Mouse (Mus musculus) heart, adult 18-20 months (tissue): ENCODE measurements around the gene Slc25a41. TPM values are rescaled to one million over a fixed set of nuclear protein-coding genes. Genes with fewer than 3 reads are reported as not detected.
"Not testable (repeated sequence)": the region's sequence is repeated elsewhere in the genome, so short reads cannot be mapped to it uniquely, and the experiment has no call there.

Experiments
- DNase-seq, 2 experiments: peaks; one replicate each; pipeline ENCODE4 v3.0.0; 2021 to 2022; ENCODE audit warnings: mixed read lengths in 1 of 2
- long read RNA-seq, 2 experiments: library from polyadenylated mRNA; stranded (forward); transcript quantifications; one replicate each; pipeline ENCODE4 v2.0.0; 2021
- total RNA-seq, 2 experiments: library from RNA; stranded (reverse); gene quantifications; 2 replicates each; pipeline ENCODE4 v1.2.3; 2021

The Slc25a41 gene
- total RNA-seq: not detected
- long read RNA-seq, experiment 1: 0 reads
- long read RNA-seq, experiment 2: 0 reads

GRCm38 (mm10) chr17:57041554-57041953, at the start of gene Slc25a41:
TSS of gene Slc25a41 (minus strand) at chr17:57041654.
- no peak for DNase-seq

DNA sequence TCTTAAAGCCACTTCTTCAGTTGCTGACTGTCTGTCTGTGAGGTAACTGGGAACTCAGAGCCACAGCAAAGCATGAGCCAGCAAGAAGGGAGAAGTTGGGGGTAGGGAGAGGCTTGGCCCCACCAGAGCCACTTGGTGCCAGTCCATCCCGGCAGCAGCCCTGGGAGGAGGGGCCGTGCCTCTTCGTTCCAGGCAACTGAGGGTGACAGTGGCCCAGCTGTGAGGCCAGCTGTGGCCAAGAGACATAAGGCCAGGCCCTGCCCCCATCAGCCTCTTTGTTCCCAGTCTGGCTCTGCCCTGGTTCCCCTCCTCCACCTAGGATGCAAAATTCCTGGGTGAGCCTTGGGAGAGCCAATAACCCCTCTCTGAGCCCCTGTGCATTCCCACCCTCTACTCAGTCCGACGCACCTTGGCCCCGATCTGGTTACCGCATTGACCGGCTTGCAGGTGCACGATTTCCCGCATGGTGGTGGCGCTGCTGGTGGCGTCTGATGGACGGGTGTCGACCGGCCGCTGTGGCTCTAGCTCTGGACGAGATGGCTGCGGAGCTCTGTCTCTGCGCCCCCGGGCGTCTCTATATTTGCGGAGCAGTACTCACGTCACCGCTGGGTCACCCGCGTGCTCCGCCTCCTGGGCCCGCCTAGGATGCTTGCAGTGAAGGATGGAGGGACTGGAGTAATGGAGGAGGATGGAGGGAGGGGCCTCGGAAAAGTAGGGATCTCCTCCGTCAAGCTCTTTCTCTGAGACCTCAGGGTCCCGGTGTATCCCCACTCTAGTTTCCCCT, 45.8 kb upstream of the Slc25a41 start, which contains the start of gene Tubb4a:
Gene Tubb4a, minus strand, starts transcription at position 734 of the 784 bp plus-strand sequence.
- peak in 1 of 2 experiments; percentile 34 for DNase-seq

DNA sequence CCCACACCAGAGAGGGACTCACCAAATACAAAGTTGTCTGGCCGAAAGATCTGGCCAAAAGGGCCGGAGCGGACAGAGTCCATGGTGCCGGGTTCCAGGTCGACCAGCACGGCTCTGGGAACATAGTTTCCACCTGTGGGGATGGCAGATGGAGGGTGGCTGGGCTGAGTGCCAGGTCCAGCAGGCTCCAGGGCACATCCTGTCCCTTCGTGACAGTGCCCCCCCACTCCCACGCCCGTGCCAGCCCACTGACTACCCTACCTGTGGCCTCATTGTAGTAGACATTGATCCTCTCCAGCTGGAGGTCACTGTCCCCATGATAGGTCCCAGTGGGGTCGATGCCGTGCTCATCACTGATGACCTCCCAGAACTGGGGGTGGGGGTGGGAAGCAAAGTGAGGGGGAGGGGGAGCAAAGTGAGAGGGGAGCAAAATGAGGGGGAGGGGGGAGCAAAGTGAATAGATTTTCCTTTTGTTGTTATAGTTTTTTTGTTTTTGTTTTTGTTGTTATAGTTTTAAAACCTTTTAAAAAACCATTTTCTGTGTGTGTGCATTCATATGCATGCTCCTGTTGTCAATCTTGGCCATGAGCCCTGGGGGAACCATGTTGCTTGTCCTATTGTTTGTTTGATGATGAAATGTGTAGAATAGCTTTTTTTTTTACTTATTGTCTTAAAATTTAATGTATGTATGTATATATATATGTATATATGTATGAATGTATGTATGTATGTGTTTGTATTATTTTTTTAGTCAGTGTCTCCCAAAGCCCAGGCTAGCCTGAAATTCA, 44.7 kb upstream of the Slc25a41 start:
- no peak for DNase-seq

- DNase-seq: no peak
These were observed 41.0 kb upstream of the Slc25a41 start for GRCm38 (mm10) chr17:57082481-57082880.

DNA sequence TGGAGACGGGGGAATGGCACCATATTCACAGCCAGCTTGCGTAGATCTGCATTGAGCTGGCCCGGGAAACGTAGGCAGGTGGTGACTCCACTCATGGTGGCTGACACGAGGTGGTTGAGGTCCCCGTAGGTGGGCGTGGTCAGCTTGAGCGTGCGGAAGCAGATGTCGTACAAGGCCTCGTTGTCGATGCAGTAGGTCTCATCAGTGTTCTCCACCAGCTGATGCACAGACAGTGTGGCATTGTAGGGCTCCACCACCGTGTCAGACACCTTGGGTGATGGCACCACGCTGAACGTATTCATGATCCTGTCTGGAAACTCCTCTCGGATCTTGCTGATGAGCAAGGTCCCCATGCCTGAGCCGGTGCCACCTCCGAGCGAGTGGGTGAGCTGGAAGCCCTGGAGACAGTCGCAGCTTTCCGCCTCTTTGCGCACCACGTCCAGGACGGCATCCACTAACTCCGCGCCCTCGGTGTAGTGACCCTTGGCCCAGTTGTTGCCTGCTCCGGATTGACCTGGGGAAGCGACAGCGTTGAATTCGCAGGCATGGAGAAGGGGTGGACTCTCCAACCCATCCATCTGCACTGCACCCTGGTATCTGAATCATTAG, 39.9 kb upstream of the Slc25a41 start:
- no peak for DNase-seq

DNA sequence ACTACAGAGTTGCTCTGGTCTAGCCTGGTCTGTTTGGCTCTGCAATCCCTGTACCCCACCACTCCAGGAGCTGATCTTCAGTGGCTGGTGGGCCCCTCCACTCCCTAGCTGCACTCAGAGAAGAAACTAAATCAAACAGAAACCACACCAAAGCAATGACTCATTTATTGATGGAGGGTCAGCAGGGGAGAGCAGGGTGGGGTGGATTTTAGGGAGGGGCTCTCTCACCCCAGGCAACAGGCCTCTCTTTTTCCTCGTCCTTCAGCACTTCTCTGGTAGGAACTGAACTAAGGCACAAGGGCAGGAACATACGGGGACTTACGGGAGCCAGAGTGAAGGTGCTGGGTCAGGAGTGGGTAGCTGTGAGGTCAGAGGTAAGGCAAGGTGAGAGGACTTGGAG, 38.5 kb upstream of the Slc25a41 start:
- DNase-seq: no peak

- peak; percentile 21 to 50 for DNase-seq
These were observed 36.9 kb upstream of the Slc25a41 start, which contains the start of gene Dennd1c for GRCm38 (mm10) chr17:57078336-57078735. TSS of gene Dennd1c (minus strand) at chr17:57078514.

- DNase-seq: no peak
These were observed 35.5 kb upstream of the Slc25a41 start for GRCm38 (mm10) chr17:57076916-57077315.

- DNase-seq: no peak
These were observed 29.2 kb upstream of the Slc25a41 start for GRCm38 (mm10) chr17:57070699-57071098.

- DNase-seq: no peak
These were observed 28.8 kb upstream of the Slc25a41 start for GRCm38 (mm10) chr17:57070272-57070671.

GRCm38 (mm10) chr17:57066908-57067307, 25.5 kb upstream of the Slc25a41 start:
- no peak for DNase-seq

DNA sequence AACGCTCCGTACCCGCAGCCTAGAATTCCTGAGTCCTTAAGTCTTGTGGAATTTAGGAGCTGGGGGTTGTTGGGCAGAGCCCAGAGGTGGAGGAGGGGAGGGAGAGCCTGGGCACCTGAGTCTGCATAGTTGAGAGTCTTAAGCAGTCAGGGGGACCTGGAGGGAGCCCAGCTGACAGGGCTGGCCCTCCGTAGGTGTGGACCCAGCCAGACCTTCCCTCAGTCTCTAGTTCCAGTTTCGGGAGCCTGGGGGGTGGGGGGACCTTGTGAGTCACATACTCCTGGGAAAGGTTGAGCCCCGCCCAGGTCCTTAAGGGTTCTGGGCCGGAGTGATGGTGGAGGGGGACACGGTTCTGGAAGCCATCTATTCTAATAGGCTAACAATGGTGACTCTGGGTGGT, 21.6 kb upstream of the Slc25a41 start:
- DNase-seq: no peak

- no peak for DNase-seq
These were observed 21.1 kb upstream of the Slc25a41 start for GRCm38 (mm10) chr17:57062548-57062947.

DNA sequence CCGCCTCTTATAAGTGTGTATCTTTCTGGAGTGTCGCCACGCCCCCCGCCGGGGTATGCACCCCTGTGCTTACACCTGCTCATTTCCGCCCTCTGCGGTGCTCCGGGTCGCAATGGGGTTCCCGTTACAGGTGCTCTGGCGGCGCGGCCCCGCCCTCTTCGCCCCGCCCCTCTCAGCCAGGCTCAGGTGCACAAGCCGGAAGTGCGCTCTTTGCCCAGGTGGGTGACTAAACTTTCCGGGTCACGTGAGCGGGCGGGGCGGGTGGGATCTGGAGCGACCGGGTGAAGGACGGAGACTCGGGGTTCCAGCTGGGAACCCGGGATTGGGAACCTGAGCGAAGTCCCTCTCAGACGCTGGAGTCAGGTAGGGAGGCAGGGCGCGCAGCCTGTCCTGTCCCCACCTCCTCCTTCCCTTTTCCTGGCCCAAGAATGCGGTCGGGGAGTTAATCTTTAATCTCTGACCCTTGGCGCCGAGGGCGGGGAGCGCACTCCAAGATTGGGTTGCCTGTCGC, 20.6 kb upstream of the Slc25a41 start:
- DNase-seq: no peak

GRCm38 (mm10) chr17:57061069-57061468, 19.6 kb upstream of the Slc25a41 start:
- no peak for DNase-seq

DNA sequence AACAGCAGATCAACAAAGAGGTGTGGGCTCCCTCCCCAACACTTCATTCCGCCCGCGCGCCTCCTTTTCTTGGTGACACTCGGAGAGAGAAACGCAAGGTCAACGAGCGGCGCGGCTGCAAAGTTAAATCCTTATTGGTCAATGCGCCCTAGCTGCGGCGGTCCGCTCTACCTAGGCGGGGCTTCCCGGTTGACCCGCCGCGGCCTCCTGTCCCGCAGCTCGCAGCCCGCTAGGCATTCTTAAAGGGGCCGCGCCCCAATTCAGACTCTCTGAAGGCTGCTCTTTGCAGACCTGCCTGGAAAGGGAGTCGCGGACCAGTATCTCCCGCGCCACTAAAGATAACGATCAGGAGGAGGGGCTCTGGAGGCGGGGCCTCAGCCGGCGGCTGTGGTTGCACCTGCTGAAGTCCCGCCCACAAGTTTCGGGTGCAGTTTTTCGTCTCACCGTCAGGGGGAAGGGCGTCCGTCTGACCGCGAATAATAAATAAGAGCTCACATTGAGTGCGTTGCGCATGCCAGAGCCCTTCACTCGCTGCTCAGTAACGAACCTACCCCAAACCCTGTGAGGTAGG, 18.9 kb upstream of the Slc25a41 start:
- DNase-seq: peak; percentile 97 to 98

- peak; percentile 66 to 74 for DNase-seq
These were observed 18.1 kb upstream of the Slc25a41 start, which contains the start of gene Slc25a23 for GRCm38 (mm10) chr17:57059486-57059977. TSS of gene Slc25a23 (minus strand) at chr17:57059863.

GRCm38 (mm10) chr17:57058891-57059485, 17.5 kb upstream of the Slc25a41 start, which contains the start of gene Crb3:
TSS of gene Crb3 (plus strand) at chr17:57059105.
- DNase-seq: peak; percentile 54 to 62

DNA sequence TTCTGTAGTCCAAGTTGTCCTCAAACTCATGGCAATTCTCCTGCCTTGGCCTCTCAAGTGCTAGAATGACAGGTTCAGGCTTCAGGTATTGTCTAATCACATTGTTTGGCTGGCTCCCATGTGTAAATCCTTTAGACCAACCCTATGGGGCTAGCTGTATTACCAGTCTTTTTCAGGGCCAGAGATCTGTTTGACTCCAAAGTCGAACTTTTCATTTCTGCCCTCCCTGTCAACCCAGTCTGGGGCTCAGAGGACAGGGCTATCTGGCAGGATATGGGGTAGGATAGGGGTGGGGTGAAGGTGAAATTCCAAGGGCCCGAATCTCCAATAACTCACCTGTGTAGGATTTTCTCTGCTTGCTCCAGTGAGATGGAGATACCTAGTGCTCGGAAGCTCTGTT, 14.8 kb upstream of the Slc25a41 start:
- no peak for DNase-seq

GRCm38 (mm10) chr17:57051679-57052078, 10.2 kb upstream of the Slc25a41 start:
- not testable (repeated sequence) for DNase-seq

DNA sequence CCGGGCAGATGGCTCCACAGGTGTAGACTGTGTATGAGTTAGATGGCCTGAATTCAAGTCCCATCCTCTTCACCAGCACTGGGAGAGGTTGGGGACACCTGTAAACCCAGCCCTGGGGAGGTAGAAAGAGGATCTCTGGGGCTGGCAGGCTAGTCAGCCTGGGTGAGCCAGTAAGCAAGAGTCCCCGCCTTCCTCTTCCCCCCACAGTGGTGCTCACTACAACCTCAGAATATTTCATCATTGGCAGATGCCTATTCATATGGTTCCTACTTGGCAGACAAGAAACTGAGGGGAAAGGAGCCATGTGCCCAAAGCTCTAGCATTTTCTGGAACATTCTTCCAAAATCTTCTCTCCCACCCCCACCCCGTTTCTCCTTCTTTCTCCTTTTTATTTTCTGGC, 7.4 kb upstream of the Slc25a41 start:
- DNase-seq: no peak
